Mouse (Mus musculus) stomach, postnatal 0 days (tissue): Measurements from ENCODE around the gene Hist1h4d.
A peak's percentile ranks its signal among the peaks of the same experiment; 100 is the strongest.
"Not testable (repeated sequence)": the region's sequence is repeated elsewhere in the genome, so short reads cannot be mapped to it uniquely, and the experiment has no call there.

Source experiments
- CTCF ChIP-seq: IDR thresholded peaks from 2 replicates; pipeline ENCODE4 v1.5.1; 2016; ENCODE audit warnings: antibody characterized with exemption, low read depth, mild to moderate bottlenecking, moderate library complexity
- EP300 ChIP-seq: optimal IDR thresholded peaks from 2 replicates; pipeline ENCODE3; 2016; ENCODE audit warnings: antibody characterized with exemption

- not testable (repeated sequence) for TF ChIP-seq CTCF
- peak; percentile 49 for TF ChIP-seq EP300
These were observed 19.3 kb upstream of the Hist1h4d start, which contains the start of gene Hist1h3e for GRCm38 (mm10) chr13:23561883-23562659.
